Mouse (Mus musculus) hematopoietic multipotent progenitor cell, adult 10-12 weeks (in vitro differentiated cells): ENCODE data around the gene Cyp4f17. TPM values are rescaled to one million over a fixed set of nuclear protein-coding genes. Genes with fewer than 3 reads are reported as not detected.

Experiments used
- polyA plus RNA-seq: library from polyadenylated mRNA; stranded (reverse); fragments of >175 nt; gene quantifications from 2 replicates; pipeline ENCODE4 v1.2.3, GENCODE M21; 2012; ENCODE audit warnings: low replicate concordance

Gene Cyp4f17
- 1.8 and 3.3 TPM in 2 replicates for polyA plus RNA-seq

GRCm38 (mm10) chr17:32505851-32506728 is at the start of gene Cyp4f17:
Cyp4f17 (plus strand) TSS chr17:32506050.

GRCm38 (mm10) chr17:32536051-32536866 is 30.4 kb downstream of the Cyp4f17 start, which contains the start of gene Cyp4f16:
Cyp4f16 (plus strand) TSS chr17:32536558.

Other genes with a start within 250 kb of the Cyp4f17 start
- gene Brd4, start 221.3 kb upstream of the Cyp4f17 start, polyA plus RNA-seq: 216 and 300 TPM in 2 replicates
- gene Akap8, start 184.8 kb upstream of the Cyp4f17 start, polyA plus RNA-seq: 397 and 498 TPM in 2 replicates
- gene Akap8l, start 155.4 kb upstream of the Cyp4f17 start, polyA plus RNA-seq: 219 and 519 TPM in 2 replicates
- gene Wiz, start 116.6 kb upstream of the Cyp4f17 start, polyA plus RNA-seq: 65.0 and 91.1 TPM in 2 replicates
- gene Rasal3, start 102.5 kb upstream of the Cyp4f17 start, polyA plus RNA-seq: 143 and 237 TPM in 2 replicates
- gene Pglyrp2, start 81.9 kb upstream of the Cyp4f17 start, polyA plus RNA-seq: 39.2 and 48.5 TPM in 2 replicates
- 0.22 TPM in 1 of 2 replicates, not detected in the other for gene Cyp4f39, start 53.3 kb upstream of the Cyp4f17 start, polyA plus RNA-seq
- 11.4 and 36.0 TPM in 2 replicates for gene Cyp4f16, start 30.5 kb downstream of the Cyp4f17 start, polyA plus RNA-seq
- 0.43 and 1.5 TPM in 2 replicates for gene Cyp4f37, start 115.3 kb downstream of the Cyp4f17 start, polyA plus RNA-seq
- gene Cyp4f40, start 152.8 kb downstream of the Cyp4f17 start, polyA plus RNA-seq: not detected in 2 replicates
- gene Cyp4f15, start 179.6 kb downstream of the Cyp4f17 start, polyA plus RNA-seq: not detected in 2 replicates